Mouse (Mus musculus) cerebellum, adult 8-10 months (tissue): Measurements from ENCODE around the gene Nucks1.
"Not testable (repeated sequence)": the region's sequence is repeated elsewhere in the genome, so short reads cannot be mapped to it uniquely, and the experiment has no call there.

Experiments used
- DNase-seq: peaks from one replicate; pipeline ENCODE4 v3.0.0; 2022

The Nucks1 gene

GRCm38 (mm10) chr1:131910001-131910648 is at the start of gene Nucks1:
Nucks1 (plus strand) TSS chr1:131910534.
- peak; percentile 100 for DNase-seq

- DNase-seq = no peak
Observed at GRCm38 (mm10) chr1:131861811-131862210, 48.5 kb upstream of the Nucks1 start.

- DNase-seq = no peak
Observed at GRCm38 (mm10) chr1:131865596-131865995, 44.7 kb upstream of the Nucks1 start.

- no peak for DNase-seq
Observed at GRCm38 (mm10) chr1:131866304-131866999, 43.9 kb upstream of the Nucks1 start.

- peak; percentile 69 for DNase-seq
Observed at GRCm38 (mm10) chr1:131867093-131867945, 43.0 kb upstream of the Nucks1 start, which contains the start of gene Rab29. Rab29 (plus strand) TSS chr1:131867224.

- no peak for DNase-seq
Observed at GRCm38 (mm10) chr1:131867946-131868290, 42.4 kb upstream of the Nucks1 start.

GRCm38 (mm10) chr1:131869561-131869960 is 40.8 kb upstream of the Nucks1 start:
- no peak for DNase-seq

- DNase-seq = no peak
Observed at GRCm38 (mm10) chr1:131872856-131873255, 37.5 kb upstream of the Nucks1 start.

GRCm38 (mm10) chr1:131879816-131880215 is 30.5 kb upstream of the Nucks1 start:
- no peak for DNase-seq

GRCm38 (mm10) chr1:131882787-131883186 is 27.5 kb upstream of the Nucks1 start:
- DNase-seq = no peak

GRCm38 (mm10) chr1:131886173-131886572 is 24.2 kb upstream of the Nucks1 start:
- no peak for DNase-seq

GRCm38 (mm10) chr1:131886641-131887040 is 23.7 kb upstream of the Nucks1 start:
- no peak for DNase-seq

GRCm38 (mm10) chr1:131890043-131890658 is 20.2 kb upstream of the Nucks1 start:
- DNase-seq = no peak

GRCm38 (mm10) chr1:131891436-131891835 is 18.9 kb upstream of the Nucks1 start:
- no peak for DNase-seq

GRCm38 (mm10) chr1:131902679-131903078 is 7.7 kb upstream of the Nucks1 start:
- no peak for DNase-seq

GRCm38 (mm10) chr1:131903251-131903650 is 7.1 kb upstream of the Nucks1 start:
- no peak for DNase-seq

GRCm38 (mm10) chr1:131905497-131905896 is 4.8 kb upstream of the Nucks1 start:
- DNase-seq = no peak

- no peak for DNase-seq
Observed at GRCm38 (mm10) chr1:131908456-131908855, 1.9 kb upstream of the Nucks1 start.

GRCm38 (mm10) chr1:131909236-131909635 is 1.1 kb upstream of the Nucks1 start:
- DNase-seq = not testable (repeated sequence)

- peak; percentile 66 for DNase-seq
Observed at GRCm38 (mm10) chr1:131910674-131911558, 582 bp downstream of the Nucks1 start.

GRCm38 (mm10) chr1:131917634-131918033 is 7.3 kb downstream of the Nucks1 start:
- DNase-seq = no peak

GRCm38 (mm10) chr1:131919052-131919451 is 8.7 kb downstream of the Nucks1 start:
- DNase-seq = no peak
